Mouse (Mus musculus): ENCODE measurements around the gene Zfand2b. TPM values are rescaled to one million over a fixed set of nuclear protein-coding genes. Genes with fewer than 3 reads are reported as not detected.

Zfand2b gene
- polyA plus RNA-seq, 1 experiment from 2014 or later, result 27.2 TPM

DNA sequence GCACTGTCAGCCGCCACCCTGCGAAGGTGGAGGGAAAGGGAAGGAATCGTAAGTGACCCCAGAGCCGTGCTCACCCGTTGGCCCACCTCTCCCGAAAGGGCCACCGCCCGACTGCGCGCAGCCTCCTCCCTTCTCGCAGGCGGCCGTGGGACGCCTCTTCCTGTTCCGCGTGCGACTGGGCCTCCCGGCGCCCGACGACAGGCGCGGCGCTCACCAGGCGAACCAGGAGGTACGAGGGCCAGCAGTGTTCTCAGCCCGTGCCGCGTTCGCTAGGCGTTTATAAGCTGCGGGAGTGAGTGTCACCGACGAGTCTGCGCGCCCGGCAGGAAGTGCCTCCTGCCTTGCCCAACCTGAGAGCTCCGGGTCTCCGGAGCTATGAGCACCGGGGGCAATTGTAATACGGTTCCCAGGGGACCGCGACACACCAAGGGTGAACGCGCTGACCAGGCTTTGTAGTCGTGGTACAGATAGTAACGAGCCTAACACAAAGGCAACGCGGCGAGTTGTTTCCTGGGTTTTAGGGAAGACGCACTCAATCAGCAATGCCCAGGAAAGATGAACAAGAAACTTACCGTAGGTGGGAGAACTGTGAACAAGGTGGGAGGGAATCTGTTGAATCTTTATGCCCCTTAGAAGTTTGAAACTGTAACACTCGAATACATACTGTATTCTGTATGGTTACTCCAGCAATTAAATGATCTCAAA lies 26.8 kb upstream of the Zfand2b start:
- peak overlapping the region; percentile 98 for H3K27ac ChIP-seq (replicated peaks)
- H3K27me3 ChIP-seq (replicated peaks), result no peaks in the 10 kb centered on the region
- under 1% methylated on average over 53 of the region's 53 CpGs for WGBS
- H3K4me2 ChIP-seq, result peak overlapping the region; percentile 95
- peak; percentile 32 for ATAC-seq (ENCODE audit: extremely low read depth, insufficient number of reproducible peaks, low FRiP score, low TSS enrichment)
- no peaks in the 10 kb centered on the region for H3K9me3 ChIP-seq
- peak overlapping the region; percentile 90 for H3K4me3 ChIP-seq
- peaks cover 27% of the 10 kb centered on the region for H3K4me1 ChIP-seq
- H3K36me3 ChIP-seq, result peaks cover 62% of the 10 kb centered on the region
- peak overlapping the region; percentile 98 for H3K9ac ChIP-seq

DNA sequence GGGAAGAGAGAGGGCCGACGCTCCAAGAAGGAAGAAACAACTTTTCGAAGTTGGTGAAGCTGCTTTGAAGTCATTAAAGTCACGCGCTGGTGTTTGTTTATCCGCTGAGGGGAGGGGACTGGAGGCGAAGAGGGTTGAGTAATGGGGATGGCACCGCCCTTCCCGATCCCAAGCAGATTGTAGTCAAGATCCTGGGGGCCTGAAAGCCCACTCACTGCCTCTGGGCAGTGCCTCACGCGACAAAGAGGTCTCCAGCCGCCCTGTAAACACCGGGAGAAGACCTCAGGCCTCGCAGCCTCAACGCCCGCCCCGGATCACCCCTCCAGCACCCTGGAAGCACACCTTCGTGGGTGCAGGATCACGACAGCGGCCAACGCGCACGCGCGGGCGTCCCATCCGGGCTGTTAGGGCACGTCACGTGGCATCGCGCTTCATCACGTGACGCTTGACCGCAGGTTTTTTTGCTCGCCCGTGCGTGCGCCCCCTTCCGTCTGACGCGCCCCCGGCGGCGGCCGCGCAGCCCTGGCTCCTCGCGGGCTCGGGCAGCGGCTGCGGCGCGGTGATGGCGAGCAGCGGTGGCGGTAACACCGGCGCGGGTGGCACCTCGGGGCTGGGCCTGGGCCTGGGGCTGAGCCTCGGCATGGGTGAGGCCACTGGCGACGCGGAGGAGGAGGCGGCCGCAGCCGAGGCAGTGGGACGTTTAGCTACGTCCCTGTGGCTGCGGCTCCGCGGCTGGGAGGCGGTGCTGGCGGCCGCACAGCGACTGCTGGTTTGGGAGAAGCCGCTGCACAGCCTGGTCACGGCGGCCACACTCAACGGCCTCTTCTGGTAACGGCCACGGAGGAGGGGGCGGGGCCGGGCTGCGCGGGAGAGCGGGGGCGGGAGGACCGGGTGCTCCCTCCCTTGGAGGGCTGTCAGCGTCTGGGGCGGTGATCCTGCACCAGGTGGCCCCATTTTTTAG lies 25.9 kb upstream of the Zfand2b start, which contains the start of the genes Cnppd1 and Retreg2:
TSS of gene Cnppd1 (minus strand) at position 411 of the 961 bp plus-strand sequence.
TSS of gene Retreg2 (plus strand) at position 478 of the 961 bp plus-strand sequence.
- H3K9ac ChIP-seq, result peak within 1 kb of the TSS; percentile 98
- WGBS, result under 1% methylated on average over 84 of the region's 91 CpGs
- H3K36me3 ChIP-seq, result peaks cover 62% of the 10 kb centered on the region
- H3K9me3 ChIP-seq, result no peaks in the 10 kb centered on the region
- H3K4me2 ChIP-seq, result peak within 1 kb of the TSS; percentile 95
- H3K27ac ChIP-seq (replicated peaks), result peak within 1 kb of the TSS; percentile 98
- peak; percentile 84 for ATAC-seq (ENCODE audit: extremely low read depth, insufficient number of reproducible peaks, low FRiP score, low TSS enrichment)
- H3K4me1 ChIP-seq, result peaks cover 27% of the 10 kb centered on the region
- peak within 1 kb of the TSS; percentile 90 for H3K4me3 ChIP-seq
- no peaks in the 10 kb centered on the region for H3K27me3 ChIP-seq (replicated peaks)

DNA sequence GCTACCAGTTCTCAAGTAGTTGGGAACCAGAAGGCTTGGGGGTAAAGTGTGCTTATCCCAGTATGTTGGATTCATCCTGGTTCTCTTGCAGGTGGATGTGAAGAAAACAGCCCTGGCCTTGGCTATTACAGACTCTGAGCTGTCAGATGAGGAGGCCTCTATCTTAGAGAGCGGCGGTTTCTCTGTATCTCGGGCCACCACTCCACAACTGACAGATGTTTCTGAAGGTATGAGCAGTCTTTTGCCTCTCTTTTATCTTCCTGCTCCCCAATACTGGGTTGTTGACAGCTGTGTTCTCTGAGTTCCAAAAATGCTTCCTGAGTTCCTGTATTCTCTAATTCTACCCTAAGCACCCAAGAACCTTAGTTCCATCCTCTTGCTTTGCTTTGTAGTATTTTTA lies 22.9 kb upstream of the Zfand2b start:
- WGBS, result 80% methylated on average over 3 of the region's 3 CpGs
- Histone ChIP-seq H3K27ac (replicated peaks) (no peak overlapping the region), H3K9ac (no peak overlapping the region), H3K4me3 (no peak overlapping the region), H3K9me3 (no peaks in the 10 kb centered on the region), H3K4me1 (peaks cover 17% of the 10 kb centered on the region), H3K36me3 (peaks cover 62% of the 10 kb centered on the region), H3K4me2 (no peak overlapping the region), H3K27me3 (replicated peaks) (no peaks in the 10 kb centered on the region)
- no peak for ATAC-seq (ENCODE audit: extremely low read depth, insufficient number of reproducible peaks, low FRiP score, low TSS enrichment)

DNA sequence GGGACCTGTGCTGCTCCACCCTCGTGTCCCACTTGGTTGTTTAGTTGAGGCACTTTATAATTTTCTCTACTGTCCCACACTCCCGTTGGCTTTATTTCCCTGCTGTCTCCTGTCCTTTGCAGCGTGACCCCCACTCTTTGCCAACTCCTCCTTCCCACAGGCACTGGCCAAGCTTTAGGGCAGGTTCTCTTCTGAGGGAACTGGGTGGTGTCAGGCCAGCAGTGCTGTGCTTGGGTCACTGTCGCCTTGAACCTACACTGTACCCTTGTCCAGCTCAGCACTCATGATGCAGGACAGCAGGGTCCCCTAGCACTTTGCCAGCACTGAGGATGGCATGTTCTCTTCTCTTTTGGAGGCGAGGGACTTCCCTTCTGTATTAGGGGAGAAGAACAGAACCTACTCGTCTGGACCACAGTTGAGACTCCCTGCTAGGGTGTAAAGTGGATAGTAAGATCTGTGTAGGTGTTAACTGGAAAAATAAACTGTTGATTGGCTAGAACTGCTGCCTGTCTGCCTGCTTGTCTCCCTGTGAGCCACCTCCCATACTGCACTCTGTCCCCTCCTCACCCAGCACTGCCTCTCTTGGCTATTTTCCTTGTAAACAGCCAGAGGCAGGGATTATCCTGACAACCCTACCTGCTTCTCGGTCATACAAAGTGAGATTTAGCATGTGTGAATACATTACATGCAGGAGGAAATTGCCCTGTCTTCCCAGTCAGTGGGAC lies 20.9 kb upstream of the Zfand2b start:
- 69% methylated on average over 7 of the region's 7 CpGs for WGBS
- ATAC-seq (ENCODE audit: extremely low read depth, insufficient number of reproducible peaks, low FRiP score, low TSS enrichment), result no peak
- no peak overlapping the region for H3K4me3 ChIP-seq
- H3K4me2 ChIP-seq, result no peak overlapping the region
- H3K27ac ChIP-seq (replicated peaks), result no peak overlapping the region
- no peaks in the 10 kb centered on the region for H3K9me3 ChIP-seq
- H3K27me3 ChIP-seq (replicated peaks), result no peaks in the 10 kb centered on the region
- H3K4me1 ChIP-seq, result peaks cover 12% of the 10 kb centered on the region
- peak overlapping the region; percentile 15; the same call in 1 of the 2 replicates for H3K9ac ChIP-seq
- peaks cover 62% of the 10 kb centered on the region for H3K36me3 ChIP-seq

DNA sequence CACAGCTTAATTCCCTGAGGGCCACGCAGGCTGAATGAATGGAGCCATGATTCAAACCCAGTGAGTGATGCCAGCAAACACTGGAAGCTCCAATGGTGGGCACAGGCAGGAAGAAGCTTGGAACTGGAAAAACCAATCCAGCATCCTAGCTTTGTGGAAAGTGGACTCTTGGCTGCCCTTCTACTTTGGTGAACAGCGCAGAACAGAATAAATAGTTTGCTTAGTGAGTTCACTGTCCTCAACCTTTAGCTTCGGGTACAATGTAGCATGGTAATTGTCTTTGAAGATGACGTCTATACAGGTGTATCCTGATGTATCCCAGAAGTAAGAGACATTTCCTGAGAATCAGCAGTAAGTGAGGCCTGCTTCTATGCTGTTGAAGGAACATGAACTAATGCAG lies 19.7 kb upstream of the Zfand2b start:
- ATAC-seq (ENCODE audit: extremely low read depth, insufficient number of reproducible peaks, low FRiP score, low TSS enrichment), result no peak
- Histone ChIP-seq H3K4me3 (no peak overlapping the region), H3K27me3 (replicated peaks) (no peaks in the 10 kb centered on the region), H3K36me3 (peaks cover 62% of the 10 kb centered on the region), H3K4me2 (no peak overlapping the region), H3K9ac (no peak overlapping the region), H3K27ac (replicated peaks) (no peak overlapping the region), H3K9me3 (no peaks in the 10 kb centered on the region), H3K4me1 (peaks cover 6% of the 10 kb centered on the region)
- WGBS, result 92% methylated on average over 4 of the region's 4 CpGs

DNA sequence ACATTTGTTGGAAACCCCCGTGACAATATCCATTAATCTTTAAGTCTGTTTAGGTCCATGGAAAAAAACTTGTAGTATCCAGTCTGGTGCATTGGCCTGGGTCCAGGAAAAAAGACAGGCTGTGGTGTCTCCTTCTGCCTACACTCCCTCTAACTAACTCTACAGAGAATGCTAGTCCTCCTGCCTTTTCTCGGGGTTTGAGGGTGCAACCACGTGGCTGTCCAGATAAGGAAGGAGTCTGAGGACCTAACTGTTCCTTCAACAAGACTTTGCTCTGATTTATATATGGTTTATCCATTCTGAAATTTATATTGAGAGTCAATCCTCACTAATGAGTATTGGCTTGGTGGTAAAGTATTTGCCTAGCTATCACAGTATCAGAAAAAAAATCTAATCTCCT lies 12.6 kb upstream of the Zfand2b start:
- no peak for ATAC-seq (ENCODE audit: extremely low read depth, insufficient number of reproducible peaks, low FRiP score, low TSS enrichment)
- H3K4me1 ChIP-seq, result no peaks in the 10 kb centered on the region
- no peaks in the 10 kb centered on the region for H3K36me3 ChIP-seq
- 32% methylated on average over 3 of the region's 3 CpGs for WGBS
- H3K4me3 ChIP-seq, result no peak overlapping the region
- no peak overlapping the region for H3K27ac ChIP-seq (replicated peaks)
- no peaks in the 10 kb centered on the region for H3K27me3 ChIP-seq (replicated peaks)
- H3K4me2 ChIP-seq, result no peak overlapping the region
- H3K9me3 ChIP-seq, result no peaks in the 10 kb centered on the region
- H3K9ac ChIP-seq, result no peak overlapping the region

DNA sequence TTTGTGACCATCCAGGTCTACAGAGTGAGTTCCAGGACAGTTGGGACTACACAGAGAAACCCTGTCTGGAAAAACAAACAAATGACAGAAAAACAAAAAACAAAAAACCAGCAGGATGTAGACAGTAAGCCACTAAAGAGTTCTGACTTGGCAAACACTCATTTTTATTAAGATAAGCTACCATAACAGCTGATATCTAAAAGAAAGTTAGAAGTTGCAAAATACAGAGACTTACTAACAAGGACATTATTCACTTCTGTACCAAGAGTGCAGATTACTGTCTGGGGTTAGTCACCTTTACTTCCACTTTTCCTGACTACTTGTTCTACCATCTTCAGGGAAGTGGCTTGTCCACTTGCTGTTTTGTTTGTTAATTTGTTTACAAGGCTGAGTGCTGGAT lies 9.5 kb upstream of the Zfand2b start:
- Histone ChIP-seq H3K9me3 (no peaks in the 10 kb centered on the region), H3K27ac (replicated peaks) (no peak overlapping the region), H3K4me3 (no peak overlapping the region), H3K4me2 (no peak overlapping the region), H3K9ac (no peak overlapping the region), H3K4me1 (no peaks in the 10 kb centered on the region), H3K27me3 (replicated peaks) (no peaks in the 10 kb centered on the region), H3K36me3 (no peaks in the 10 kb centered on the region)
- no peak for ATAC-seq (ENCODE audit: extremely low read depth, insufficient number of reproducible peaks, low FRiP score, low TSS enrichment)

DNA sequence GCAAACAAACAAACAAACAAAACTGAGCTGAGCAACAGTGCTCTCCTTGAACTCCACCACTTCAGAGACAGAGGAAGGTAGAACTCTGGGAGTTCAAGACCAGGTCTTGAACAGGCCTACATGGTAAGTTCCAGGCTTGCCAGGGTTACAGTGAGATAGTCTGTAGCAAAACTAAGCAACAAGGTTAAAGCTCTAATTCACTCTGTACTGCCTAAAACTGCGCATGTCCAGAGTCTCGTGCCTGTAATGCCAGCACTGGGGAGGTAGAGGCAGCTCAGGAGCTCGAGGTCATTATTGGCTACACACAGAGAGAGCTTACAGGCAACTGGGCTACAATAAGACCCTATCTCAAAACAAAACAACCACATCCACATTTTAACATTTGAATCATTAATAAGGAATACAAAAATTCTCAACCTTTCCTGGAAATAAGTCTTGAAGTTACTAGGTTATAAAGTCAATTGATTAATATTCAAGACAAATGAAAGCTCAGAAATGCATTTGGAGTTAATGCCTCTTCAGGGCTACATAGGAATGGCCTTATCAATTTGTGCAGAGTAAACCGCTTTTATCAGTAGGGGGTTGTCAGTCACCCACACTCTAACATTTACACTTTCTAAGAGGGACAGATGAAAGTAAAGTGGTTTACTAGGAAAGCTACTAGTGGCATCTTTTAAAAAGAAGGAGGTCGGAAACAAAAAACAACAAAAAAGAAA lies 8.7 kb upstream of the Zfand2b start:
- no peaks in the 10 kb centered on the region for H3K9me3 ChIP-seq
- H3K4me3 ChIP-seq, result no peak overlapping the region
- H3K9ac ChIP-seq, result no peak overlapping the region
- H3K27me3 ChIP-seq (replicated peaks), result no peaks in the 10 kb centered on the region
- ATAC-seq (ENCODE audit: extremely low read depth, insufficient number of reproducible peaks, low FRiP score, low TSS enrichment), result no peak
- no peaks in the 10 kb centered on the region for H3K4me1 ChIP-seq
- H3K4me2 ChIP-seq, result no peak overlapping the region
- 45% methylated on average over 5 of the region's 5 CpGs for WGBS
- no peaks in the 10 kb centered on the region for H3K36me3 ChIP-seq
- H3K27ac ChIP-seq (replicated peaks), result no peak overlapping the region

DNA sequence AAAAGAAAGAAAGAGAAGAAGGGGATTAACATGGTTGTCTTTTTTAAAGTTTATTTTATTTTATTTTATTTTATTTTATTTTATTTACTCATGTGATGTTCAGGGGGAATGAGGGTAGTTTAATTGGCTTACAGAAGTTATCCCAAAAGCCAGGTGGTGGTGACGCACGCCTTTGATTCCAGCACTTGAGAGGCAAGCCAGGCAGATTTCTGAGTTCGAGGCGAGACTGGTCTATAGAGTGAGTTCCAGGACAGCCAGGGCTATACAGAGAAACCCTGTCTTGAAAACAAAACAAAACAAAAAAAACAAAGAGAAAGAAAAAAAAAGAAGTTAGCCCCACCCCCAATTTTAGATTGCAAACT lies 8.2 kb upstream of the Zfand2b start:
- no peak overlapping the region for H3K9ac ChIP-seq
- H3K4me3 ChIP-seq, result no peak overlapping the region
- no peak overlapping the region for H3K4me2 ChIP-seq
- H3K27ac ChIP-seq (replicated peaks), result no peak overlapping the region
- H3K27me3 ChIP-seq (replicated peaks), result no peaks in the 10 kb centered on the region
- H3K36me3 ChIP-seq, result no peaks in the 10 kb centered on the region
- WGBS, result 53% methylated on average over 4 of the region's 4 CpGs
- H3K4me1 ChIP-seq, result no peaks in the 10 kb centered on the region
- no peaks in the 10 kb centered on the region for H3K9me3 ChIP-seq
- ATAC-seq (ENCODE audit: extremely low read depth, insufficient number of reproducible peaks, low FRiP score, low TSS enrichment), result no peak

DNA sequence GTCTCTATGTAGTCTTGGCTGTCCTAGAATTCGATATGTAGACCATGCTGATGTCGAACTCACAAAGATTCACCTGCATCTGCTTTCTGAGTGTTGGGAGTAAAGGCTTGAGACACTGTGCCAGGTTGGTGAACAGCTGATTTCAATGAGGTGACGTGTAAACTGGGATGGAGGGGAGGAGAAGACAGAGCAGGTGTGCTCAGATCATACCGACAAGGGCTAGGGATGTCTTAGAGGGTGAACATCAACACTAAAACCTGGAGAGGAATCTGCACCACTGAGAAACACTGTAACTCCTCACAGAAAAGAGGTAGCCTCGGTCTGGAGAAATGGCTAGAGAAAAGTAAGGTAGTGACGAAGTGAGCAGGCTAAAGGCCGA lies 364 bp upstream of the Zfand2b start:
- peaks cover 15% of the 10 kb centered on the region for H3K4me1 ChIP-seq
- H3K4me2 ChIP-seq, result peak overlapping the region; percentile 83
- peak overlapping the region; percentile 70 for H3K4me3 ChIP-seq
- ATAC-seq (ENCODE audit: extremely low read depth, insufficient number of reproducible peaks, low FRiP score, low TSS enrichment), result no peak
- peaks cover 36% of the 10 kb centered on the region for H3K36me3 ChIP-seq
- no peaks in the 10 kb centered on the region for H3K27me3 ChIP-seq (replicated peaks)
- 8% methylated on average over 7 of the region's 7 CpGs for WGBS
- H3K9me3 ChIP-seq, result no peaks in the 10 kb centered on the region
- peak overlapping the region; percentile 87 for H3K27ac ChIP-seq (replicated peaks)
- H3K9ac ChIP-seq, result peak overlapping the region; percentile 86

Measured in heart, embryonic 13.5 days (tissue).